Mouse (Mus musculus): ENCODE data around the gene Dgkh.

GRCm38 (mm10) chr14:78562121-78562520 is 170.5 kb downstream of the Dgkh start:
- TF ChIP-seq CTCF (IDR thresholded peaks at IDR 0.05; ENCODE audit: low read depth, low read length) (no peak), POLR2A (IDR thresholded peaks at IDR 0.05; ENCODE audit: extremely low read depth, insufficient read depth, low read length) (no peak)
